Mouse (Mus musculus) right cerebral cortex, adult 18-20 months (tissue): ENCODE data around the gene Filip1l.

Source experiments
- DNase-seq: peaks from one replicate; pipeline ENCODE4 v3.0.0; 2022; ENCODE audit warnings: mixed read lengths

Gene Filip1l

DNA sequence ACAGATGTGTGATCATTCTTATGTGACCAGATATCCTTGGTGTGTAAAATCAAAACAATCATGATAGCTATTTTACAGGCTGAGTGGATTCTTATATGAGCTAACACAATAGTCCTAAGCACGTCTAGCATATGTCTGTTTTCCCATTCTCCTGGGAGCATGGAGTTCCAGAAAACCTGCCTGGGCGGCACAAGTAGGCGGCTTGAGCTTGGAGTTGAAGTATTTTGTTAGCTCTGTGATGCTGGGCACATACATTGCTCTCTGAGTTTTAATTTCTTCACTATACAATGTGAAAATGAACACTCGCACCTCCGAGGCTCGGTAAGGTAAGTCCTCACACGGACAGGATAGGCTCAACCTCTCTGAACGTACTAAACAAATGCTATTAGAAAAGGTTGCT lies 137.8 kb downstream of the Filip1l start:
- DNase-seq = peak; percentile 49

DNA sequence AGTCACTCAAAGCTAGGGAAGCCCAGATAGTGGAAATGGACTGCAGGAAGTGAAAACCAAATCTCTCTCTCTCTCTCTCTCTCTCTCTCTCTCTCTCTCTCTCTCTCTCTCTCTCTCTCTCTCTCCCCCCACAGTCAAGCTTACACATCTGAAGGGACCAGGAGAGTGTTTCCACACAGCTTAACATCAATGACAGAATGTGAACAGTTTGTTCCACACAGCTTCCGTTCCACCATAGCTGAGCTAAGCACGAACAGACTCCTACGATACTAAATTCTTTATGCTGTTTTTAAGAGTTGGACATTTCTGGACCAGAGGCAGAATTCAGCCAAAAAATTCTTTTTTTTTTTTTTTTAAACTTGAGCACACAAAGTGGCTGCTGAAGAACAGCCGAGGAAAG lies 139.0 kb downstream of the Filip1l start:
- DNase-seq = no peak

DNA sequence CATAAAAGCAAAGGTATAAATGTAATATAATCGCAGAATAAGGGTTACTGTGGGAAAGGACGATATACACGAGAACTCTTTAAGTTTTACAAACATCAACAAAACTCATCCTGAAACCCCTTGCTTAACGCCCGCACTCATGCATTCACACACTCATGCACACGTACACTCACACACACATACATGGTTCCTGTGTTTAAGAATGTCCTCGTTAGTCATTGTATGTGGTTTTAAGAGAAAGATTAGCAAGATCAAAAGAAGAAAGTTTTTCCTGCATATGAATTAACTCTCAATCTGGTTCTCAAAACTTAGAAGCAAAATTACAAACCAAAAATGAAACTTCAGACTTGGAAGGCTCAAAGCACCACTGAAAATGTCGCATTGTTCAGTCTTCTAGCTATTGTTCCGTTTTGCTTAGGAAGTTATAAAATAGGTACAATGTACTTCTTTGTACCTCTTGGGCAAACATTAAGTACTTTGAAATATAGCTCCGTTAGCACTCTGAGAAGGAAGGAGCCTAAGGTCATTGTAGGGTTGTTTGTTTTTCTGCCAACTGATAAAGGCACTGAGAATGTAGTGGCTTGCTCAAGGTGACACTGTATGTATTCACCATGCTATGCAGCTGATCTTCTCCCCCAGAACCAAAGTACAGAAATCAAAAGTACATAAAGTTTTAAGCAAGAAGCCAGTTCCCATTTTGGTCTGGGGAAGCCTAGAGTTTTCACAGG lies 142.7 kb downstream of the Filip1l start:
- no peak for DNase-seq

DNA sequence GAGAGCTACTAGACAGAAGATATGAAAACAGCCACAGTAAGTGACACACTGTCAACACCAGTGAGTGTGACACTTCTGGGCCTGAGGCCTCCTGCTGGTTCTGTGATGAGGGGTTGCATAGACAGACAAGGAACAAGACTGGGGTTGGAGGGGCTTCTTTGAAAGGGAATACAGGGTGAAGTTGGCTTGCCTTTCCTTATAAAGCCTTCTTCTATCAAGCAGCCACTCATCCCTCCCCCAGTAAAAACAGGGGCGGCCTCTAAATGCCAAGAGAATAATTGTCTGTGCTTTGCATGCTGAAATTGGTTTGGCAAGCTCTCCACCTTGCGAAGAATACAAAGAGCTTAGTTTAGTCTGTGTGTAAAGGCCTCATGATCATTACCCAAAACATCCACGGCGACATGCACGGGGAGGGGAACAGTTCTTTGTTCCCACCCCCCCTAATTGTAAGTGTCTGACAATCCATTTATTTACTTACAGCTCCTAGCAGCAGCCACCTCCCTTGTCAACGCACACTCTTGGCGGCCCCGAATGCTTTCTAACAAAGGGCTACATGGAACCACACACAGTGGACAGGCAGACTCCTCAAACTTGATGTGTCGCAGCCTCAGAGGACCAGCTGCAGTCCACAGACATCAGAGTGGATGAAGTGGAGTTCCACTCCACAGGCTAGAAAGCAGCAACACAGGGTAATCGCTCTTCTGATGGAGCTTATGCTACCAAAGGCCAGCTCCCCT lies 143.7 kb downstream of the Filip1l start:
- no peak for DNase-seq

DNA sequence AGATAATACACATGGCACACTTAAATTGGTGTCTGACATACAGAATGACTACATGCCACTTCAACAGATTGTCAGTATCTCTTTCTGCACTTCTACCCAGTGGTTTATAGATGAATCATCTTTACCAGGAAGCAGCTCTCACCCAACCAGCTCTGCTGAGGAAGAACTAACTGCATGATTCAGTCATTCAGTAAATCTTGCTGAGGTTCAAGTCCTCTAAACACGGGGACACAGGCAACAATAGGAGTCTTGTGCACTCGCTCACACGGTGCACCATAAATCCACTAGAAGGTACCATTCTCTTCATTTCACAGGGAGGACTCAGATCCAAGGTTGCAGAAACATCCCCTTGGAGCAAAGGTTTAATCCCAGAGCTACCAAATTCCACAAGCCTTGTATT lies 148.0 kb downstream of the Filip1l start:
- no peak for DNase-seq

GRCm38 (mm10) chr16:57502230-57502629 lies 149.3 kb downstream of the Filip1l start:
- DNase-seq = no peak

DNA sequence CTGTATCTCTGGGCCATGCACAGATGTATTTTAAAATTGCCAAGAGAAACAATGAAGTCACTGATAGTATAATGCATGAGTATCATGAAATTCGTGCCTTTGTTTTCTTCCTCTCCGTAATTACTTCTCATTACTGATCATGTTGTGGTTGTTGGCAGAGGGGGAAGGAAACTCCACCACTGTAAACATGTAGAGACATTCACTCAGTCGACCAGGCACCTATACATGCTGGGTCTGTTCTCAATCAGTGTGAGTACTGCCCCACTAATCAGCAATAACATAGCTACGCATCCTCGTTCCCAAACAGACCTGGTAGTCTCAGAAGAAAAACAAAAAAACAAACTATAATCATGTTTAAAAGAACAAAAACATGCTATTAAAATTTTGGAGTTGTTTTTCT lies 149.9 kb downstream of the Filip1l start:
- DNase-seq = no peak

GRCm38 (mm10) chr16:57504728-57505127 lies 151.8 kb downstream of the Filip1l start:
- DNase-seq = no peak

DNA sequence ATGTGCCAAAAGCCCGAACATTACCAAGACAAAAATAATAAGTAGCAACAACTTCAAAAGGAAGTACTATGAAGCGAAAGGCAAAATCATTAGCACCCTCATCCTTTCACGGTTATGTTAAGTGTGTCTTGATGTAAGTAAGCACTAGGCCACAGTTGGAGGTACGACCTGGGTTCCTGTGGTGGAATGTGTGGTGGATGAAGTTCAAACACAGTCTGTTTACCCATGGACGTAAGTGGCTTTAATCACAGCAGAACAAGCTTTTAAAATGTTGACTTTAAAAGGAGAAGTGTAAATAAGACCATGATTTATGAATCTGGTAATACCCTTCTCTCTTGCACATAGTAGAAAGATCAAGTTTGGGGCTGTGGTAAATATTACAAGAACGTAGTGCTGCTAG lies 153.2 kb downstream of the Filip1l start:
- no peak for DNase-seq

DNA sequence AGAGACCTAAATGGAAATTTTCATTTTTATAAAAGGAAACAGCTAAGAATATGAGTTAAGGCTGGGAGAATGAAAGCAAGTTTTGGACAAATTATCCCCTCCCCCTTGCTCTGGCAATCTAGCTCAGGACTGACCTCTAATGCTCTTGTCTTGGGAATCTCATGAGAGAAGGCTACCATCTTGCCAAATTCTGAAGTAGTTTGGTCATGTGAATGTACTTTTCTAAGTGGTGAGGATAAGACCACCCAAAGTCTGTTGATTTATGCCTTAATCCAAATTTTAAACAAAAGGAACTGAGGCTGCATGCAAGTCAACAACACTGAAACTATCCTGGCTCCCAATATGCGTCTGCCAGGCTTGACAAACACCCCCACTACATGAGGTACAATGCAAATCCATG lies 155.5 kb downstream of the Filip1l start:
- no peak for DNase-seq

DNA sequence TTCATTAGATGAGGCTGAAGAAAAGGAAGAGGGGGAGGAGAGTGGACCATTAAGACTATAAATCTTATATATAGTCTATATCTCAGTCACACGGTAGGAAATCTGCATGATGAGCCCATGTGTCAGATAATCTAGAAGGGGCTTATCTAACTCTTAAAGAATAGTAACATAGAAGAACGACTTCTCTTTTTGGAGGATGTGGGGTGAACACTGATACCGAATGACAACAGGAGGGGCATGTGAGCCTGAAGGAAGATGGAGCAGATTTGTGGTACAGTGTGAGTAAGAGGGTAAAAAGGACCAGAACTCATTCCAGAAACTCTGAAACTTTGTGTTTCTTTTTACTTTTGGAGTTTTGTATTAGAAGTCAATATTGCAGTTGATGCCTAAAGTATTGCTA lies 156.2 kb downstream of the Filip1l start:
- no peak for DNase-seq

DNA sequence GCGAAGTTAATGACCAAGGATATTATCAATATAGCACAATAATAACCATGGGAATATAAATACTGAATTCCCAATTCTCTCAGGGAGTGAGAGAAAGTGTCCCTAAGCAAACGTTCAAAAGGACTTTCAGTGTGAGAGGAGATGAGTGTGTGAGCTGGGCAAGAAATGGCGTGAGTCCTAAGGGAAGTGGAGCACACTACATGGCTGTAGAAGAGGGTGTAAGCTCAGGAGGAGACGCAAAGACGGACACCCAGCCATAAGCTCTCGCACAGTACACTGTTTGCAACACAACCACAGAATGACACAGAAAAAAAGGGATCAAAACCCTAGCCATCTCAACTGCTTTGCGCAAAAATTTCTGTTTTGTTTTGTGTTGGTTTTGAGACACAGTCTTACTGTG lies 160.7 kb downstream of the Filip1l start:
- DNase-seq = no peak

DNA sequence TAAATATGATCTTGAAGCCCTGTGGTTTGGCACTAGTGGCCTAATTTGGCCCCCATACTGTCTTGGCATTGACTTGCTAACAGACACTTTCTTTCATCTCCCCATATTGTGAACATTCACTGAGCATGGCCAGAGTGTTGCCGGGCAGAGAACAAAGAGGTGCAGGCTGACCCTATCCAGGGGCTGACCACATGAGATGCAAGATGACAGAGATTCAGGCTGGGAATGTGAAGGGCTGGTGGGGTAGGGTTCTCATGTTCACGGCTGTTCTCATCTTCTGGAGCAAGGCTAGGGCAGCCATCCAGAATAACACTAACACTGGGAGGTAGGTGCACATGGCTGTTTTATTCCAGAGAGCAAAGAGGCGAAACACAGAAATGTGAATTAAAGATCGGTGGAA lies 161.5 kb downstream of the Filip1l start:
- DNase-seq = no peak

- no peak for DNase-seq
Measured at GRCm38 (mm10) chr16:57515636-57516035, 162.7 kb downstream of the Filip1l start.

DNA sequence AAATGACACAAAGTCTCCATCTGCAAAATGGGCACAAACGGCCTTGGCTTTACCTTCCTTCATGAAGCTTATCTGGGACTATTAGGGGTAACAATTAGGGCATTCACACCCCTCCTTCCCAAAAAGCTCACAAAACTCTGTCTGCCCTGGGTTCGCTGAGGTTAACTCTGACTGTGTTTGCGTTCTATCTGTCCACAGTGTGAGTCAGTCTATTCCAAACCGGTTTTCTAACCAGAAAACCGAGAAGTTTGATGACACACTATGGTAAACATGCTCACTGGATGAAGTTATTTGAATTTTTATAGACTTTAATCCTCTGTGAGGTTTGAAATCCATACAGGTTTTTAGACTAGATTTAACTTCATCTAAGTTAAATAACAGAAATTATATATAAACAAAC lies 172.2 kb downstream of the Filip1l start:
- DNase-seq = no peak

DNA sequence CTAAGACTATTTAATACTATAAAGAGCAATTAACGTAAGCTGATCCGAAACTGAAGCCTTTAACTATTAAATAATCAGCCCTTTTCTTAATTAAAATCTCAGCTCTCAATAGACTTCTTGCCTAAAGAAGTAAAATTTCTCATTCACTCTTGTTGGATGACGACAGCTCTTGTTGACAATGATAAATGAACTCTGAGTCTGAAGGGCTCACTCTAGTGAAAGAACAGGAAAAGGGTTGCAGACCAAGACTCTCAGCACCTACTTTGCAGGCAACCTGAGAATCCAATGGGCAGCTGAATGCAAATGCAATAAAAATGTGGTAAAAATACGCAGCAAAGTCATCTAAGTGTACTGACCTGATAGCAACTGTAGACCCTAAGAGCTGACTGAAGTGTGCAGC lies 172.6 kb downstream of the Filip1l start:
- no peak for DNase-seq

DNA sequence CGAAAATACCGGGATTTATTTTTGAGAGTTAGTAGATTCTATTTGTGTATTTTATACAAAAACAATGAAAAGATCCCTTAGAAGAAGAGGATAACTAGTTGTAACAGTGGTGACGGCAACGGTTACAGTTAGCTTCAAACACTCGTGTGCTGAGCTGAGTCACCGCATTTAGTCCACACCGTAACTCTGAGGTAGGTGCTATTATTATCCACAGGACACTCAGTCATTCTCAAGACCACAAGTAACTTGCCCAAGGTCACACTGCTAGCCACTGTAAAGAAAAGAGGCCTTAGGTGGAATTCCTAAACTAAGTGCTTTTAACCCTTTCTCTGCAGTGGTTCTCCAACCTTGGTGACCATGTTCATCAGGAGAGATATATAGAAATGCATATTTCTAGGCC lies 174.0 kb downstream of the Filip1l start:
- no peak for DNase-seq

- no peak for DNase-seq
Measured at GRCm38 (mm10) chr16:57528457-57528856, 175.6 kb downstream of the Filip1l start.

DNA sequence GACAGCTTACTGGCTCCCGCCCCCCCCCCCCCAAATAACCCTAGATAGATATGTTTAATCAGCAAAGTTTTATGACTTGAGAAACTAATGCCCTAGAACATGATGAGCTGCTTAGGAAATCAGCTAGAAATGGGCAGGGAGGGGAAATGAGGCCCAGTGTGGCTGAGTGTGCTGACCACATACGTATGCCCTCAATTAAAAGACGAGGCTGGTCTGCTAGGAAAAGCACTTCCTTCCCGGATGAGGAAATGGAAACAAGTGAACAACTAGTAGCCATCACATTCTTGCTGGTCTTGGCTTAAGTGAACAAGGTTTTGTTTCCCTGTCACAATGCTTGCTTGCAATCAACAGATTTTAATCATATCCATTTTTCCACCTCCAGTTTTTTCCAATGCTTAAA lies 177.7 kb downstream of the Filip1l start:
- no peak for DNase-seq

- DNase-seq = no peak
Measured at GRCm38 (mm10) chr16:57532081-57532493, 179.2 kb downstream of the Filip1l start.

GRCm38 (mm10) chr16:57534365-57534764 lies 181.5 kb downstream of the Filip1l start:
- no peak for DNase-seq

- DNase-seq = no peak
Measured at GRCm38 (mm10) chr16:57534811-57535210, 181.9 kb downstream of the Filip1l start.

DNA sequence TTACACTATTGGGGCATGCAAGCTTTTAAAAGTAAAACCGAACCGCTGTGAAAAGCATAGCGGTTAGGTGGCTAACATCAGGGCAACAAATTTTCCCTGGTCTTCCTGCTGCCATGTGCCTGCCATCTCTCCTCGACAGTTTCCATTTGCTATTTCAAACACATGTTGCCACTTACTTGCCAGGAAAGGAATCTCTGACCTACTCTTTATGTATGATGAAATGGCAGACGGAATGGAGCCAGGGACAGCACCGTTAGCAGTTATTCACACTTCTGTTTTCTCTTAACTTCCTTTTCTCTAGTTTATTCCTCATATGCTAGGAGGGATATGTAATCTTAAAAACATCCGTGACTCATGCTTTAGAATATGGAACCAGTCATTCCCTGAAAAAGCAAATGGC lies 183.6 kb downstream of the Filip1l start:
- DNase-seq = no peak

- no peak for DNase-seq
Measured at GRCm38 (mm10) chr16:57543243-57543642, 190.3 kb downstream of the Filip1l start.

DNA sequence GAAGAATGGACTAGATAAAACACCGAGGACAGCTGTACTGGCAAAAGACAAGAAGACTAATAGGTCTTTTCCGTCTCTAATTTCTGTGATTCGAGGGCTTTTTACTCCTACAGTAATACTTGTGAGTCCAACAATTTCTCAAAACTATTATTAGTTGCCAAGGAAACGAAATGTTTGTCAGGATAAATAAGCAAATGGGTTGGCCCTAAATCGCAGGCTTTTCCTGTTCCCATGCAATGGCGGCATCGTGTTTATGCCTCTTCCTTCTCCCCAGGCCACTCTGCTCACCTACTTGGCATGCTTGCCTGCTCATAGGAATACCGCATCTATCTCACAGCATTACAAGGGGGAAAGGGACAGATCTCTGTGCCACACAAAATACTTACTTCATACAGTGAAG lies 191.5 kb downstream of the Filip1l start:
- no peak for DNase-seq
